Mouse (Mus musculus) lung, embryonic 14.5 days (tissue): ENCODE data around the gene Sspo. TPM values are rescaled to one million over a fixed set of nuclear protein-coding genes. Genes with fewer than 3 reads are reported as not detected.

Experiments used
- ATAC-seq: fragments of 200-750 bp; cut with Nextera tagmentation; 2 replicates; pipeline ENCODE4 v1.8.0; 2017; ENCODE audit warnings: mild to moderate bottlenecking, moderate TSS enrichment, moderate library complexity; ENCODE audit not compliant: insufficient read depth
- DNase-seq: peaks from one replicate; pipeline ENCODE4 v3.0.0-alpha.2; 2015
- H3K27ac ChIP-seq: fragments of 300-500 bp; sonication (generic); 2 replicates; pipeline ENCODE4 v1.5.1; 2014; ENCODE audit warnings: low read depth, mild to moderate bottlenecking, moderate library complexity
- H3K27me3 ChIP-seq: fragments of 300-500 bp; sonication (generic); 2 replicates; pipeline ENCODE4 v1.6.1; 2014; ENCODE audit warnings: low read length, control low read depth; ENCODE audit not compliant: insufficient read depth
- H3K36me3 ChIP-seq: fragments of 300-500 bp; sonication (generic); 2 replicates; pipeline ENCODE4 v1.6.1; 2014; ENCODE audit warnings: control low read depth; ENCODE audit not compliant: insufficient read depth
- H3K4me1 ChIP-seq: fragments of 300-500 bp; sonication (generic); 2 replicates; pipeline ENCODE4 v1.6.1; 2014; ENCODE audit warnings: antibody characterized with exemption, control low read depth; ENCODE audit not compliant: insufficient read depth
- H3K4me2 ChIP-seq: fragments of 300-500 bp; sonication (generic); 2 replicates; pipeline ENCODE4 v1.6.1; 2014; ENCODE audit warnings: mild to moderate bottlenecking
- H3K4me3 ChIP-seq: fragments of 300-500 bp; sonication (generic); 2 replicates; pipeline ENCODE4 v1.5.1; 2014; ENCODE audit warnings: low read depth, low read length
- H3K9ac ChIP-seq: fragments of 300-500 bp; sonication (generic); 2 replicates; pipeline ENCODE4 v1.6.1; 2014
- H3K9me3 ChIP-seq: fragments of 300-500 bp; sonication (generic); 2 replicates; pipeline ENCODE4 v1.6.1; 2016; ENCODE audit warnings: low read depth, low read length, control low read depth
- CTCF ChIP-seq: IDR thresholded peaks from 2 replicates; pipeline ENCODE4 v1.5.1; 2016; ENCODE audit warnings: antibody characterized with exemption, low read depth
- WGBS: fragments of 180-500 bp; shearing (Covaris S2); extraction: QIAGEN DNeasy Blood & Tissue Kit; methylation state at CpG from one replicate; pipeline ENCODE4 v1.1.7; 2014; 5-methylcytosine and 5-hydroxymethylcytosine counted together
- polyA plus RNA-seq: library from polyadenylated mRNA; unstranded; fragments of >200 nt; fragmentation: Nextera tagmentation; extraction: Ambion mirVana; gene quantifications from 2 replicates; pipeline ENCODE4 v1.2.1, GENCODE M21; 2014

Gene Sspo
- 0.11 and 0.18 TPM in 2 replicates for polyA plus RNA-seq

DNA sequence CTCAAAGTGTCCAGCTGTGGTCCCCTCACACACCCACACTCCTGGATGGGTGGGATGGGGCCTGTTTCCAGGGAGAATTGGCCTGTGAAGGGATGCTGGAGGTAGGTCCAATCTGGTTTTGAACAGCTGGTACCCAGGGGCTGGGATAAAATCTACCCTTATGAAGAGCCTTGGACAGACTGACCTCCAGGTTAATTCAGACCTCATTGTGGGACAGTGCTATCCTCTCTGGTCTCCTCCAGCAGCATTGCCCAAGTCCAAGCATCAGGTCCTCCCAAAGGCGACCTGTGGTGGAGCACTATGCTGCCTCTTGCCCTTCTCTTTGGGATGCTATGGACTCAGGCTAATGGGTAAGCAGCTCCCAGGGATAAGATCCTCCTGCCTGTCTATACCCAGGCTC, at the start of gene Sspo:
Sspo (plus strand) TSS at position 301 of the 400 bp plus-strand sequence.
- no peak for DNase-seq
- WGBS = 80% methylated on average over 1 of the region's 1 CpGs
- H3K9me3 ChIP-seq = no peaks in the 10 kb centered on the region
- no peaks in the 10 kb centered on the region for H3K27me3 ChIP-seq
- H3K4me1 ChIP-seq = peaks cover 5% of the 10 kb centered on the region; the same call in 1 of the 2 replicates
- H3K4me2 ChIP-seq = no peak within 1 kb of the TSS
- no peak within 1 kb of the TSS for H3K4me3 ChIP-seq
- no peak for TF ChIP-seq CTCF
- H3K36me3 ChIP-seq = no peaks in the 10 kb centered on the region
- ATAC-seq = no peak
- H3K27ac ChIP-seq = no peak within 1 kb of the TSS
- no peak within 1 kb of the TSS for H3K9ac ChIP-seq

DNA sequence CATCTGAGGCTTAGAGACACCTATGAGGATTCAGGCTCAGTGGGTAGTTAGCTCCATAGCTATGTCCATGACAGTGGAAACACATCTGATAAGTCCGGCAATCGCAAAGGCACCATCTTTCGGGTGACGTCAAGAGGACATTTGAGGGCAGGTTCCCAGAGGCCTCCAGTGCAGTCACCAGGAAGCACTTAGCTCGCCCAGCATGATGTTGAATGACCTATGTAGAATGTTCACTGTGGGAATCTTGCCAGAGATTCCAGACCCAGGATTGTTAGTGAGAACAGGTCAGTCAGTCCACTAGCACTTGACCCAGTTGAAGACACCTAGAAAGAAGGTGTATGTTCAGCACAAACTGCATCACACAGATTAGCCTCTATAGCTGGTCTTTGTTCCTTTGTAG, 48.1 kb upstream of the Sspo start:
- peaks cover 10% of the 10 kb centered on the region; the same call in 1 of the 2 replicates for H3K36me3 ChIP-seq
- peaks cover 6% of the 10 kb centered on the region; the same call in 1 of the 2 replicates for H3K4me1 ChIP-seq
- no peak overlapping the region for H3K4me2 ChIP-seq
- H3K27ac ChIP-seq = no peak overlapping the region
- no peak overlapping the region for H3K4me3 ChIP-seq
- DNase-seq (no peak), ATAC-seq (no peak)
- no peak for TF ChIP-seq CTCF
- WGBS = 92% methylated on average over 5 of the region's 5 CpGs
- no peaks in the 10 kb centered on the region for H3K9me3 ChIP-seq
- no peak overlapping the region for H3K9ac ChIP-seq
- no peaks in the 10 kb centered on the region for H3K27me3 ChIP-seq

DNA sequence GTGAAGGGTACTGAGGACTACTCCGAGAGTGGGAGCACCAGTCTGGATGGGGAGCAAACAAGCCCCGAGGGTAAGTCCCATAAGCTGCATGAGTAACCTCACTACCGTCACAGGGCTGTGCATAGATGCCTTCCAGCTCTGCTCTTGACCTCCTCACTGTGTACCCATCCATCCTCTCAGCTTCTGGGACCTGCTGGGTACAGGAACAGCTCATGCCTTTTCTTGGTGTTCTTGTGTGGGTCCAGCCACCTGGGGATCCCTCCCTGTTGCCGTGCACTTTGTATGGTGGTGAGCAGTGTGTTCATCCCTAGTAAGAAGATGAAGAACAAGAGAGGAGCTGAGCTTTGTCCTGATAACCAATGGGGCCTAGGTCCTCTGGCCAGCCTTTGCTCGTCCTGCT, 44.0 kb upstream of the Sspo start:
- 83% methylated on average over 5 of the region's 5 CpGs for WGBS

DNA sequence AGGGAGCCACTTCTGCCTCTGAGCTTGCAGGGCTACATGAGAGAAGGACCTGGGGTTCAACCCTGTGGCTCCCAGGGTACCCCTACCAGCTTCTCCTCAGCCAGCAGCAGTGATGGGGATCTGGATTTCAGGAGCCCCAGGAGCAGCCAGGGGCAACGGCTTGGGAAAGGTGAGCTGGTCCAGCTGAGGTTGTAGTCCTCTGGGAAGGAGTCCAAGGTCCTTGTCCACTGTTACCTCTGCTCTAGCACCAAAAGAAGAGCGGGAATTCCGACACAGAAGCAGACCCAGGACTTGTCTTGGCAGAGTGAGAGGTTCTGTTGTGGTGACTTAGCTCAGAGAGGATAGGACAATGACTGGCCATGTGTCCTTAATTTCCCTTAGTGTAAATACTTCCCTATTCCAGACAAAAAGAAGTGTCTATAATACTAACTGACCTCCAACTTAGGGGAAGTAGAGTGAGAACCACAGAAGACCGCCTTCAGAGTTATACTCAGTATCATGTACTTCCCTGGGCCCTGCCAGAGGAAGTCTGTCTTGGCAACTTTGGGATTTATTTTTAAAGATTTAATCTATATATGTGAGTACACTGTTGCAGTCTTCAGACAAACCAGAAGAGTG, 38.2 kb upstream of the Sspo start:
- peaks cover 93% of the 10 kb centered on the region for H3K36me3 ChIP-seq

More for the DNA sequence above, 44.0 kb upstream of the Sspo start:
- Histone ChIP-seq H3K27me3 (no peaks in the 10 kb centered on the region), H3K9me3 (no peaks in the 10 kb centered on the region), H3K4me2 (no peak overlapping the region), H3K36me3 (peaks cover 44% of the 10 kb centered on the region), H3K27ac (no peak overlapping the region), H3K4me1 (no peaks in the 10 kb centered on the region), H3K9ac (no peak overlapping the region), H3K4me3 (no peak overlapping the region)
- ATAC-seq (no peak), DNase-seq (no peak)
- TF ChIP-seq CTCF = no peak

DNA sequence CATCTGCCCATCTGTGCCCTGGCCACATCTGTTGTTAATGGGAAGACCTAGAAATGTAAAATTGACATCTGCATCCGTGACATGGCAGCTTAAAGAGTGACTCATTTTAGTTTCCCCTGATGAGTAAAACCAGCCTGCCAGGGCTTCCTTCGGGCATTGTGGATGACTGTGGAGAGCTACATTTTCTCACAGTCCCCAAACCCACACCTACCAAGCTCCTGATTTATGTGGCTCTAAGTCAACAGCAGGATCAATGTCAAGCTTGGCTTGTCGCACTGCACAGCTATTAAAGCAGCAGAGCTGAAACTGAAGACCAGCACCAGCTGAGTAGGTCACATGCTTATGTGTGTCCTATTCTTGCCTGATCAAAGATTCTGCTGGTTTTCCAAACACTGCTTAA, 37.5 kb upstream of the Sspo start:
- H3K9me3 ChIP-seq = no peaks in the 10 kb centered on the region
- H3K4me2 ChIP-seq = no peak overlapping the region
- no peak for DNase-seq
- H3K4me1 ChIP-seq = no peaks in the 10 kb centered on the region
- no peaks in the 10 kb centered on the region for H3K27me3 ChIP-seq
- H3K4me3 ChIP-seq = no peak overlapping the region
- whole genome bisulfite sequencing = 88% methylated on average over 3 of the region's 3 CpGs
- H3K9ac ChIP-seq = no peak overlapping the region
- no peak for TF ChIP-seq CTCF
- H3K36me3 ChIP-seq = peaks cover 93% of the 10 kb centered on the region
- no peak for ATAC-seq
- H3K27ac ChIP-seq = no peak overlapping the region

More for the DNA sequence above, 38.2 kb upstream of the Sspo start:
- H3K27me3 ChIP-seq = no peaks in the 10 kb centered on the region
- H3K4me2 ChIP-seq = no peak overlapping the region
- H3K9me3 ChIP-seq = no peaks in the 10 kb centered on the region
- no peak overlapping the region for H3K9ac ChIP-seq
- DNase-seq (no peak), ATAC-seq (no peak)
- H3K4me3 ChIP-seq = no peak overlapping the region
- 88% methylated on average over 4 of the region's 4 CpGs for WGBS
- no peaks in the 10 kb centered on the region for H3K4me1 ChIP-seq
- TF ChIP-seq CTCF = no peak
- no peak overlapping the region for H3K27ac ChIP-seq

DNA sequence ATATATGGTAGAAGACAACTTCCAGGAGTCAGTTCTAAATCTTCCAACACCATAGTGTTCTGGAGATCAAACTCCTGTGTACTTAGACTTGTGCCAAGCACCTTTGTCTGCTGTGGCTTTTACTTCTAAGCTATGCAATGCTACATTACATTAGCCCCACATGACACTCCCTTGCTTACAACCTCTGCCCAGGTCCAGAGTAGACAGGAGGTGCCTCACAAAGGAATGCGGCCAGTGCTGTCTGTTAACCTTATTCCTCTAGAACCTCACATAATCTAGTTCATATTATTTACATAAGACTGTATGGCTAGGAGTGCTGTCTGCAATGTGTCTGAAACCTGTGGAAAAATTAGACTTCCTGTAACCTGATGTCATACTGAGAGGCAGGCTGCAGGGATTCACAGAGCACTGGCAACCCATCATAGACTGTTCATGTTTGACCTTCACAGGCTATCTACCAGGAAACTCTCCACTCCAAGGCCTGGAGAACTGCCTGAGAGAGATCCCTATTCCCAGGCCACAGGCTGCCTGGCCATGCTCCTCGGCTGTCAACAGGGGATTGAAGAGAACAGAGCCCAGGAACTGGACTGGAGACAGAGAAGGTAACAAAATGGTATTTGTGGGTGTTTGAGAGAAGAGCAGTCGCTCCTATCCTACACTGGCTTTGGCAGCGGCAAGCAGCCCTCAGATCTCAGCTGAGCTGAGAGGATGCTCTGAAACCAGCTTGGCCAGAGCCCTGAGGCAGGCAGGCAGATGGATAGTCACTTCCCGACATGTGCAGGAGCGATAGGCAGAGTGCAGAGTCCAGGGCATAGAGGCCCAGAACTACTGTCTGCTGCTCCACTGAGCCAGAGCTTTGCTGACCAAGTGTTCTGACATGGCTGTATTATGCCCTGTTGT, 36.6 kb upstream of the Sspo start:
- no peak for ATAC-seq
- Histone ChIP-seq H3K9ac (no peak overlapping the region), H3K36me3 (peaks cover 98% of the 10 kb centered on the region), H3K27ac (no peak overlapping the region), H3K4me2 (no peak overlapping the region), H3K9me3 (no peaks in the 10 kb centered on the region), H3K27me3 (no peaks in the 10 kb centered on the region), H3K4me1 (no peaks in the 10 kb centered on the region), H3K4me3 (no peak overlapping the region)
- no peak for DNase-seq
- no peak for TF ChIP-seq CTCF
- 83% methylated on average over 6 of the region's 6 CpGs for WGBS

DNA sequence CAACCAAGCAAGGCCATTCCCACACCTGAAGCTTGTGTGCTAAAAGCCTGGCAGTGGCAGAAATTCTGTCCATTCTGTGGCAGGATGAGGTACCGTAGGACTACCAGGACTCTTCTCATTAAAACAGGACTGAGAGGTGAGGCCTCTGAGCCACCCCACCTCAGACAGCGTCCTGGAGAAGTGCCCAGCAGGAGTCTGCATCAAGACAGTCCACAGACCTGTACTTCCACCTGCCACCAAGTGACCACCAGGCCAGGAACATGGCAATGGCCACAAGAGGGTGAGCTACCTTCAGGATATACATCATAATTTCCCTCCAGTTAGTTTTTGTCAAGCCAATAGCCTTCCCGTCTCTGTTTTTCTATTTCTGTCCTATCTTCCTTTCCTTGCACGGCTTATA, 35.9 kb upstream of the Sspo start:
- H3K4me3 ChIP-seq = no peak overlapping the region
- no peak overlapping the region for H3K4me2 ChIP-seq
- DNase-seq (no peak), ATAC-seq (no peak)
- no peaks in the 10 kb centered on the region for H3K4me1 ChIP-seq
- H3K9ac ChIP-seq = no peak overlapping the region
- H3K9me3 ChIP-seq = no peaks in the 10 kb centered on the region
- 84% methylated on average over 4 of the region's 4 CpGs for WGBS
- H3K27me3 ChIP-seq = no peaks in the 10 kb centered on the region
- H3K36me3 ChIP-seq = peaks cover 99% of the 10 kb centered on the region
- no peak; the same call in 1 of the 2 replicates for TF ChIP-seq CTCF
- H3K27ac ChIP-seq = no peak overlapping the region
